Mouse (Mus musculus) MN1 (cell line): Measurements from ENCODE around the gene Tnrc6a.

Experiments
- DNase-seq: peaks from one replicate; pipeline ENCODE4 v3.0.0-alpha.2; 2016; ENCODE audit warnings: low spot score

The Tnrc6a gene

DNA sequence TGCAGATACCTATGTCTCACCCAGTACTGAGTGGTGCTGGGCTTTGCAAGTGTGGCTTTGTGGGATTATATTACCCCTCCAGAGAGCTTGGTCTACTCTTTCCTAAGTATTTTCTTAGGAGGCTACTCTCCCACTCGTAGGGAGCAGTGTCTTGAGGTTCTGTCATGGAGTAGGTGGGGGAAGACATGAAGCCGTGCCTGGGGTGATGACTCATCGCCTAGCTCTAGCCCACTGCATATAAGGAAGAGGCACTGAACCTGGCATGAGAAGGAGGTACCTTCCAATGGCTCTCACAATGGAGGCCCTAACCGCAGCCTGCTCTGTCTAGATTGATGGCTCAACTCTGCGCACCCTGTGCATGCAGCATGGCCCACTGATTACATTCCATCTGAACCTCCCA lies 68.0 kb downstream of the Tnrc6a start:
- peak; percentile 28 for DNase-seq

- no peak for DNase-seq
Measured at GRCm38 (mm10) chr7:123193201-123193600, 69.5 kb downstream of the Tnrc6a start.

- DNase-seq = no peak
Measured at GRCm38 (mm10) chr7:123194696-123195095, 71.0 kb downstream of the Tnrc6a start.

GRCm38 (mm10) chr7:123196432-123196831 lies 72.7 kb downstream of the Tnrc6a start:
- no peak for DNase-seq

- DNase-seq = no peak
Measured at GRCm38 (mm10) chr7:123198695-123199094, 75.0 kb downstream of the Tnrc6a start.

DNA sequence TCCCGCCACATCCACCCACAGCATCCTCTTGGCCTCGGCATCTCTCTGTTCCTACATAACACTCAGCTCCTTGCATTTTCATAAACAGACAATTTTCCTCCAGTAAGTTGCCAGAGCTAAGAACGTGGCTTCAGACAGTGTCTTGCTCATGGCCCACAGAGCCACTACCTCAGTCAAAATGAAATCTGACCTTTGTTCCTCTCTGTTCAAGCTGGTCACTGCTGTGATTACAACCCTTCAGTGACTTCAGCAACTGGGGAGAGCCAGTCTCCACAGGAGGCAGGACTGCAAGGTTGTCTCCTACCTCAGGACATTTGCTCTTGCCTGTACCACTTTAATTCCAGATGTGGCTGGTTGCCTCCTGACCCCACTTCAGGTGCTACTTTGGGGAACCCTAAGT lies 75.5 kb downstream of the Tnrc6a start:
- no peak for DNase-seq

- no peak for DNase-seq
Measured at GRCm38 (mm10) chr7:123199656-123200206, 76.0 kb downstream of the Tnrc6a start.

DNA sequence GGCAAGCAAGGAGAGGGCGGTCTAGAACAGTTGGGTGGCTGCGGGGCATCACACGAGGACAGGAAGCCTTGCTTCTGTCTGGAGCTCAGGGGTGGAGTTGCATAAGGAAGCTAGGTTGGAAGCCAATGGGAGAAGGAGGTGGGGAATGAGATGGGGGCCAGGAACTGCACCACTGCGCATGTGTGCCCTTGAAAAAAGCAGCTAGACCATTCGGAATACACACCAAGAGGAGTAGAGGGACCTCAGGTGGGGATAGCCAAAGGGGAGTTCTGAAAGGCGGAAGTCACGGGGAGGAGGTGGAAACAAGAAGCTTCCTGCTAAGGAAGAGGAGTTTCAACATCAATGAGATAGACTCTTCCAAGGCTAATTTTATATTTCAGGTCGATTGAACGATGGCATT lies 77.0 kb downstream of the Tnrc6a start:
- DNase-seq = no peak

GRCm38 (mm10) chr7:123205261-123205660 lies 81.6 kb downstream of the Tnrc6a start:
- DNase-seq = peak; percentile 60

DNA sequence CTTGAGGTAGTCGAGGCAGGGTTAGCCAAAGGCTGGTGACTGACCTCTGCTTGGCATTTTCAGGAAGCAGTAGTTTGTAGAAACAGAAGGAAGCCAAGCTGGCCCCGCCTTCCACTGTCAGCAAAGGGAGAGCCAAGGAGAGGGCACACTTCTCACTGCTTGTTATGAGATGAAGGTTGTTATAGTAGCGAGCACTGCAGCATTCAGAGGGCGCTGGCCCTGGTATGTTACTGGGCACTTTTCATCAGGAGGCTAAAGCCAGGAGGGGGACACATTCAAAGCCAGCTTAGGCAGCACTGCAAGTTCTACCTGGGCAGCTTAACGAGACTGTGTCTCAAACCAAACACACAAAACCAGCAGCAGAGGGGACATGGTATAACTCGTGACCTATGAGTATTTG lies 83.9 kb downstream of the Tnrc6a start:
- no peak for DNase-seq

DNA sequence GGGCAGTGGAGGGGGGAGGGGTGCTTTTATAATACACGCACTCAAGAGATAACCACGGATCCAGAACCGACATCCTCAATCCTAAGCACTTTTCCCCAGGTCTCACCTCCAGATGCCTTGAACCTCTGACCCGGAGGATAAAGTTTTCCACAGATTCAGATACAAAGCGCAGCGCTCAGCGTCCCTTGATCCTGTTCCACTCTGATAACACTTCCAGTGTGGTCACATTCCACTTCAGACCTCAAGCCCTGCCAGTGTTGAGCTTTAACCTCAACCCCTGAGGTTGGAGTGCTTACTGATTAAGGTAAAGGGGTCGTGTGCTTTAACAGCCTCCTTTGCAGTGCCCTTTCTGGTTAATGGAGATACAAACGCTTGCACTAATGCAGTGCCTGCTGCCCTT lies 86.2 kb downstream of the Tnrc6a start:
- DNase-seq = no peak

GRCm38 (mm10) chr7:123211461-123211860 lies 87.8 kb downstream of the Tnrc6a start:
- no peak for DNase-seq

GRCm38 (mm10) chr7:123212316-123212715 lies 88.6 kb downstream of the Tnrc6a start:
- no peak for DNase-seq

- peak; percentile 39 for DNase-seq
Measured at GRCm38 (mm10) chr7:123214365-123215075, 90.8 kb downstream of the Tnrc6a start, which contains the start of gene Slc5a11. Gene Slc5a11 (plus strand): TSS chr7:123214780.

DNA sequence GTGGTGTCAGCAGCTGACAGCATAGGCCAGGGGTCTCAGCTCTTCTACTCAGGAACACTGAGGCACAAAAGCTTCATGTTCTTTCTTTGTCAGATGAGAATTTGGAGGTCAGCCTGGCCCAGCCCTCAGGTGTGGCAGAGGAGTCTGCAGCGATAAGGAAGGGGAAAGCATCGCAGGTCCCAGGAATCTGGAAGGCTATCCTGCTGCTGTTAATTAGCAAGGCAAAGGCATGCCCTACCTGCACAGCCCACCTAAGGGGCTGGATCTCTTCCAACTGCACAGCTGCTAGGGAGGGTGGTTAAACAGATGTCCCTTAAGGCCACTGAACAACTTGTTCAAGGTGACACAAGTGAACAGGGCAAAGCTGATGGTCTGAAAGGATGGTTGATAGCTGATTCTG lies 91.5 kb downstream of the Tnrc6a start:
- no peak for DNase-seq

- DNase-seq = no peak
Measured at GRCm38 (mm10) chr7:123217448-123218354, 94.0 kb downstream of the Tnrc6a start.

DNA sequence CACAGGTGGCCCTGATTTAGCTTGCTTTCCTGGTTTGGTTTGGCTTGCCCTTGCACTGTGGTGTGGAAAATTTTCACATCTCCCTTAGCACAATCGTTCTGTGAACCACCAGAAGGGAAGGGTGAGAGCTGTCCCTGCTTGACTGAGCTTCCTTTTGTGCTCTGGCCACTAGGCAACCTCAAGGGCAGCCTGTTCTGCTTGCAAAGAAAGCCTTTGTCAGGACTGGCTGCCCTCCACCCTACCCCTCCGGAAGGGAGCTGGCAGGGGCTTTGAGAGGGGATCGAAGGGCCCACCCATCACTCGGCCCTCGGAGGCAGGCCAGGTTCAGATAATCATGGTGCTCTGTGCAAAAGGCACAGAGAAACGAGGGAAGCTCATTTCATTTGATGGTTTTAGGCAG lies 94.9 kb downstream of the Tnrc6a start:
- no peak for DNase-seq

- no peak for DNase-seq
Measured at GRCm38 (mm10) chr7:123219781-123220632, 96.3 kb downstream of the Tnrc6a start.

DNA sequence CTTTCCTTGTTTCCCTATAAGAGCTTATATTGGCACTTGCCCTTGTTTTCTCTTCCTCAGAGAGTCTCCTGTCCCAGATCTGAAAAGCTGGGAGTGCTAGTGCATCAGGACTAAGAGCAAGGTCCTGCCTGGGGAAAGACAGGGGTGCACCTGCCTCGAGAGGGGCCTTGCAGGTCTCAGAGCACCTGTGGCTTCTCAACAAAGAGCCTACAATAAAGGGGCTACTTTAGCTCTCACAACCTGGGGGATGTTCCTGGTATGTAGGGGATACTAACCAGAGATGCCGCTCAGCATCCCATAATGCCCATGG lies 96.9 kb downstream of the Tnrc6a start:
- DNase-seq = no peak

DNA sequence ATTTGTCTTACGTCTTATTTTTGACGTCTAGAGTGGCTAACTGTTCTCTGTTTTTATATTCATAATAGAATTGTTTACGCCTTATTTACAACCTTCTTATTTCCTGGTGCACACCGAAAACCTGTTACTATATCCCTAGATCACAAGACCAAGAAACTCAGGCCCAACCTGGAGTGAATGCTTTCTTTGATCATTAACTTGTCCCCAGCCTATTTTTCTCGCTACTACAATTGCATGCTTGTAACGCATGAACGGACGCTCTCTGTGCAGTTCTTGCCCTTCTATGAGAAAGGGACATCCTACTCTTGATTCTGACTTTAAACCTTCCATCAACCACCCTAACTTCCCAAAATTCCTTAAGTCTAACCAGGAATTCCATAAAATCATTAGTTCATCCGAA lies 100.4 kb downstream of the Tnrc6a start:
- DNase-seq = no peak

DNA sequence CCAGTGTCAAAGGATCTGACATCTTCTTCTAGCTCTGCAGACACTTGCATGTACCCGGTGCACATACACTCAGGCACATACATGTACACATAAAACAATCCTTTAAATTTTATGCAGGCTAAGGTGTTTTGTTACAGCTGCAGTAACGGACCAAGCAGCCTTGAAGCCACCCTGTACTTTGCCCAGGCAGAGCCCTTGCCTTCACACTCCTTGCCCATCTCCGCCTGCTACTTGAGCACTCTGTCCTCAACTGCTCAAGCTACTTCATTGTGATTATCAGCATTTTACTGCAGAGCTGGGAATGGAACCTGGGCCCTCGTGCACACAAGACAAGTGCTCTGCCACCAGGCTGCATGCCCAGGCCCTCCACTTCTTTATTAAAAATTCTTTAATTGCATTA lies 101.5 kb downstream of the Tnrc6a start:
- no peak for DNase-seq

GRCm38 (mm10) chr7:123235449-123235848 lies 111.8 kb downstream of the Tnrc6a start:
- no peak for DNase-seq
